Mouse (Mus musculus) limb, embryonic 15.5 days (tissue): ENCODE data around the gene Spata17. TPM values are rescaled to one million over a fixed set of nuclear protein-coding genes. Genes with fewer than 3 reads are reported as not detected.

ENCODE experiments used
- ATAC-seq: fragments of 200-750 bp; cut with Nextera tagmentation; 2 replicates; pipeline ENCODE4 v1.8.0; 2017; ENCODE audit warnings: low read depth, moderate TSS enrichment; ENCODE audit not compliant: insufficient number of reproducible peaks, low FRiP score, low TSS enrichment
- H3K27ac ChIP-seq: fragments of 300-500 bp; sonication (generic); 2 replicates; pipeline ENCODE4 v1.5.1; 2015; ENCODE audit warnings: moderate library complexity, mild to moderate bottlenecking, inconsistent platforms
- H3K27me3 ChIP-seq: fragments of 300-500 bp; sonication (generic); 2 replicates; pipeline ENCODE4 v1.6.1; 2015; ENCODE audit warnings: inconsistent platforms
- H3K36me3 ChIP-seq: fragments of 300-500 bp; sonication (generic); 2 replicates; pipeline ENCODE4 v1.6.1; 2015; ENCODE audit warnings: inconsistent platforms
- H3K4me1 ChIP-seq: fragments of 300-500 bp; sonication (generic); 2 replicates; pipeline ENCODE4 v1.6.1; 2015; ENCODE audit warnings: inconsistent platforms
- H3K4me2 ChIP-seq: fragments of 300-500 bp; sonication (generic); 2 replicates; pipeline ENCODE4 v1.6.1; 2015; ENCODE audit warnings: mild to moderate bottlenecking, inconsistent platforms
- H3K4me3 ChIP-seq: fragments of 300-500 bp; sonication (generic); 2 replicates; pipeline ENCODE4 v1.5.1; 2015; ENCODE audit warnings: mild to moderate bottlenecking, inconsistent platforms
- H3K9ac ChIP-seq: fragments of 300-500 bp; sonication (generic); 2 replicates; pipeline ENCODE4 v1.6.1; 2015; ENCODE audit warnings: inconsistent platforms
- H3K9me3 ChIP-seq: fragments of 300-500 bp; sonication (generic); 2 replicates; pipeline ENCODE4 v1.6.1; 2016; ENCODE audit warnings: inconsistent platforms
- WGBS: fragments of 180-500 bp; shearing (Covaris S2); methylation state at CpG from one replicate; pipeline ENCODE4 v1.1.7; 2015; 5-methylcytosine and 5-hydroxymethylcytosine counted together
- polyA plus RNA-seq: library from polyadenylated mRNA; unstranded; fragments of >200 nt; fragmentation: Nextera tagmentation; extraction: Ambion mirVana; gene quantifications from 2 replicates; pipeline ENCODE4 v1.2.1, GENCODE M21; 2015

Gene Spata17
- polyA plus RNA-seq, 1 experiment from 2014 or later, result 0.23 TPM

DNA sequence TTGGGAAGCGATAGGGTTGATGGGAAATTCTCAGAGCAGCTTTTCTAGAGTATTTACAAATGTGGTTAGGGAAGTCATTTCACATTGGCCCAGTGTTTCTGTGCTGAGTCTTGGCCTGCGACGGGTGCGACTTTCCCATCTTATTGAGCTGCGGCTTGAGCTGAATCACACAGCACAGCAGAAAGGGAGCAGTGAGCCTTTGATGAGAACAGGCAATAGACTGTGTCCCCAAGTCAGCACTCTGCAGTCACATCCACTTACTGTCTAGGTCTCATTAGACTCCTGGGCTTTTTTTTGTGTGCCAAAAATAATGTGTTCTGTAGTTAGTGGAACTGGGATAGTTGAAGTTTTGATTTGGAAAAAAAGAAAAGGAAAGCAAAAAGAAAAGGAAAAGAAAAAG lies 15.0 kb upstream of the Spata17 start:
- 92% methylated on average over 5 of the region's 5 CpGs for WGBS
- ATAC-seq, result no peak

DNA sequence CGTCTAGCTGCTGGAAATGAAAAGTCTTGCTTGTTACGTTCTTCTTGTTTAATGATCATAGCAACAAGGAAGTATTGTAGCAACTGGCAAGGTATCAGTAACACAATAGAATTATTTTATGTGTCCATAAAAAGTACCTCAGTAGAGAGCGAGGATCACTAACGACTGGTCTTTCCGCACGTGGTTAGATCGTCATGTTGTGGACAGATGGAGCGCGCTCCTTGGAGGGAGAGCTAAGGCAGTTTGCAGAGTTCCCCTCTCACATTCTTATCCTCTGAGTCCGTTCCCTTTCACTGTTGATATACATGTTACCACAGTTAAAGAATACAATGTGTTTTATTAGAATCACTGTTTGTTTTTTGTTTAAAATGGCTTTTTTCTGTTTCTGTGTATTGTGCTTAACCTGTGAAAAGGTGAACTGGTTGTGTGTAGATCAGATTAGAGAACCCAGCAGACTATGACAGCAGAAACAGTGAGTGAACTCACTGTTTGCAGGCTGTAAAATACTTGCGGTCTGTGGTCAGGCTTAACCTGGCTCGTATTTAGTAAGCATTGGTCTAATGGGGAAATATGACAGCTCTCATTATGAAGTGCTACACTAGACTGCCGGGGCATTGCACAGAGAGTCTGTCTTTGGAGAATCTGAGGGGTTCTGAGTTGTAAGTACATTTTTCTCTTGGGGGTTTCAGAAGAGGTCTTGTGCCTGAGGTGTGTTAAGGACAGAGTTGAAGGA lies 13.3 kb upstream of the Spata17 start:
- H3K9me3 ChIP-seq, result no peaks in the 10 kb centered on the region
- peaks cover 4% of the 10 kb centered on the region; the same call in 1 of the 2 replicates for H3K4me1 ChIP-seq
- WGBS, result 56% methylated on average over 13 of the region's 13 CpGs
- no peaks in the 10 kb centered on the region for H3K27me3 ChIP-seq
- no peak overlapping the region for H3K4me3 ChIP-seq
- H3K27ac ChIP-seq, result no peak overlapping the region
- no peak overlapping the region for H3K9ac ChIP-seq
- no peak overlapping the region for H3K4me2 ChIP-seq
- no peak for ATAC-seq
- H3K36me3 ChIP-seq, result peaks cover 33% of the 10 kb centered on the region

More for the DNA sequence above, 15.0 kb upstream of the Spata17 start:
- Histone ChIP-seq H3K9me3 (no peaks in the 10 kb centered on the region), H3K27me3 (no peaks in the 10 kb centered on the region), H3K4me2 (no peak overlapping the region), H3K4me3 (no peak overlapping the region), H3K27ac (no peak overlapping the region), H3K9ac (no peak overlapping the region), H3K4me1 (peaks cover 4% of the 10 kb centered on the region; the same call in 1 of the 2 replicates), H3K36me3 (peaks cover 35% of the 10 kb centered on the region)

DNA sequence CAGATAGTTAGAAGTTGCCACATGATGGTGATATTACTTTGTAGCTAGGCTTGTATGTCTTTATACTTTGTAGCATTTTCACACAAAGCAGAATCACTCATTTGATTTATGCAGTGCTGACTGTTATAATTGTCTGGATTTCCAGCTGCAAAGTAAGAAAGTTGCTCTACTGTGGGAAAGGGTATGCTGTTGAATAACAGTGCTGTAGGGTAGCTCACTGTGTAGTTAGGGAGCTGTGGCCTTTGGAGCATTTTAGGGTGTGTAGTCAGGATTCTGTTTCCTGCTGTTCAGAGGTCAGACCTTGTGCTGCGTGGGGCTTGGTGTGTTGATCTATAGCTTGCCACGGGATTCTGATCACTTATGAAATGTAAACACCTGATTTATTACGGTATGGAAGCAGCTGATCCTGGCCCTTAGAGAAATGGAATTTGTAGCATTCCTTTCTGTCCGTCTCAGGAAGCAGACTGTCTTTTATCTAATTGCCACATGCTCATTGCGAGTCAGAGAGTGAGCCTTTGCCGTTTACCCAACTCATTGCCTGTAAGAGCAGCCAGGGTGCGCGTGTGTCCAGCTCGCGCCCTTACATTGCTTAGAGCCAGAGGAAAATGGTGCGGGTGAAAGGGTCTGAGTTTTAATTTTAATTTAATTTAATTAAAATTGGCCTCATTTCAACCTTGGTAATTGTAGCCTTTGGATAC lies 11.2 kb upstream of the Spata17 start:
- no peak overlapping the region for H3K27ac ChIP-seq
- H3K9ac ChIP-seq, result no peak overlapping the region
- no peak overlapping the region for H3K4me3 ChIP-seq
- H3K27me3 ChIP-seq, result no peaks in the 10 kb centered on the region
- WGBS, result 63% methylated on average over 11 of the region's 11 CpGs
- no peak overlapping the region for H3K4me2 ChIP-seq
- H3K9me3 ChIP-seq, result no peaks in the 10 kb centered on the region
- H3K36me3 ChIP-seq, result peaks cover 24% of the 10 kb centered on the region
- peaks cover 4% of the 10 kb centered on the region; the same call in 1 of the 2 replicates for H3K4me1 ChIP-seq
- ATAC-seq, result no peak

DNA sequence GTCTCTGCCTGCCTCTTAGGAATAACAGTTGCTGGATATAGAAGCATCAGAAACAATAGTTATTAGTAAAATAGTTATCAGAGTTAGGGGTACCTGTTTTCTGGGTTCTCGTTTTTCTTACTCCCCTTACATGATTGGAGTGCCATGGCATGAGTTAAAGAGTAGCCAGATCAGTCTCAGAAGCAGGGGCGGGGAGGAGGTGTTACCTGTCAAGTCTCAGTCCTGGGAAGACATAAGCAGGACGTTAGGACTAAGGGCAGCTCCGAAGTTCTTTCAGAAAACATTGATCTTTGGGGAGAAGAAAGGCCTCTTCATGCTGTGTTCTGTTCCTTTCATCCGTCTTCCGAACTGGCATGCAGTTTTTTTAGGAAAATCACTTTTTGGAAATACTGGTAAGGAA lies 5.5 kb upstream of the Spata17 start:
- no peak for ATAC-seq
- Histone ChIP-seq H3K9ac (no peak overlapping the region), H3K27me3 (no peaks in the 10 kb centered on the region), H3K9me3 (no peaks in the 10 kb centered on the region), H3K4me1 (no peaks in the 10 kb centered on the region), H3K27ac (no peak overlapping the region), H3K4me3 (no peak overlapping the region), H3K4me2 (no peak overlapping the region), H3K36me3 (peaks cover 4% of the 10 kb centered on the region; the same call in 1 of the 2 replicates)
- 79% methylated on average over 6 of the region's 6 CpGs for WGBS

DNA sequence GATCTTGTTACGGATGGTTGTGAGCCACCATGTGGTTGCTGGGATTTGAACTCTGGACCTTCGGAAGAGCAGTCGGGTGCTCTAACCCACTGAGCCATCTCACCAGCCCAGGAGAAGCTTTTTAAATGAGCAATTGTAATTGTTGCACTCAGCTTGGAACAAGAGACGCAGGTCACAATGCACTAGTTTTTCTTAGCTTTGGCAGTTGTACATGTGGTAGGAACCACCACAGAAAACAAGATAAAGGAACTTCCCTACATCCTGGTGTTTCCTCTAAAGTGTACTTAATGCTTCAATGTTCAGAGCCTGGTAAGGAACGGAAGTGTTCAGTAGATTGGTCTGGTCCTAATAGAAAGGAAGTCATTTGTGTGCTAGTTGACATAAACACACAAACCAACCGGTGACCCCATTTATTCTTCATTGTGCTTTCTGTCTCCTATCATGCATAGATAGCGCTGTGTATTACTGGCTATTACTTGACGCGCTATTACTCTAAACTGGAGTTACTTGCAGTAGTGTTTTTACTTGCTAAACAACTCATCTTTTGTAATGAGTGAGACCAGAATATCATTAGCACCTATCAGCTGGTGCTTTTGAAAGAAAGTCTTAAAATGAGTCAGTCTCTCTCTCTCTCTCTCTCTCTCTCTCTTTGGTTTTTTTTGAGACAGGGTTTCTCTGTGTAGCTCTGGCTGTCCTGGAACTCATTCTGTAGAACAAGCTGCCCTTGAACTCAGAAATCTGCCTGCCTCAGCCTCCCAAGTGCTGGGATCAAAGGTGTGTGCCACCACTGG lies 1.6 kb upstream of the Spata17 start:
- no peak for ATAC-seq
- H3K4me1 ChIP-seq, result no peaks in the 10 kb centered on the region
- H3K27me3 ChIP-seq, result no peaks in the 10 kb centered on the region
- no peak overlapping the region for H3K9ac ChIP-seq
- no peak overlapping the region for H3K27ac ChIP-seq
- 93% methylated on average over 9 of the region's 9 CpGs for WGBS
- no peaks in the 10 kb centered on the region for H3K9me3 ChIP-seq
- H3K36me3 ChIP-seq, result no peaks in the 10 kb centered on the region
- no peak overlapping the region for H3K4me3 ChIP-seq
- H3K4me2 ChIP-seq, result no peak overlapping the region

DNA sequence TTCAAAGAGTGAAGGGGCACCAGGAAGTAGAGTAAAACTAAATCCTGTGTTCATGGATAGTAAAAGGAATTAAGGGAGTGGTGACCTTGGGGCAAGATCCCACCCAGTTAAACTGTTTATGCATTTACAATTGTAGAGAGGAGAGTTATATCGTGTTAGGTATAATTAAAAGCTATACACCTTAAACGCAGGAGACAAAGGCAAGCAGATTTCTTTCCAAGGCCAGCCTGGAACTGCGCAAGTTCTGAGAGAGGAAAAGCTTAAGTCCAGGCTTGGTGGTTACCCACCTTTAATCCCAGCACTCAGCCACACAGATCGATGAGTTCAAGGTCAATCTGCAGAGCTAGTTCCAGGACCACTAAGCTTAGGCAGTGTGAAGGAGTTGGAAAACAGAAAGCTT lies 4.5 kb downstream of the Spata17 start:
- no peak overlapping the region for H3K4me3 ChIP-seq
- no peaks in the 10 kb centered on the region for H3K36me3 ChIP-seq
- no peaks in the 10 kb centered on the region for H3K27me3 ChIP-seq
- no peaks in the 10 kb centered on the region for H3K4me1 ChIP-seq
- no peak for ATAC-seq
- no peak overlapping the region for H3K4me2 ChIP-seq
- H3K27ac ChIP-seq, result no peak overlapping the region
- no peak overlapping the region for H3K9ac ChIP-seq
- 73% methylated on average over 4 of the region's 4 CpGs for WGBS
- H3K9me3 ChIP-seq, result no peaks in the 10 kb centered on the region

DNA sequence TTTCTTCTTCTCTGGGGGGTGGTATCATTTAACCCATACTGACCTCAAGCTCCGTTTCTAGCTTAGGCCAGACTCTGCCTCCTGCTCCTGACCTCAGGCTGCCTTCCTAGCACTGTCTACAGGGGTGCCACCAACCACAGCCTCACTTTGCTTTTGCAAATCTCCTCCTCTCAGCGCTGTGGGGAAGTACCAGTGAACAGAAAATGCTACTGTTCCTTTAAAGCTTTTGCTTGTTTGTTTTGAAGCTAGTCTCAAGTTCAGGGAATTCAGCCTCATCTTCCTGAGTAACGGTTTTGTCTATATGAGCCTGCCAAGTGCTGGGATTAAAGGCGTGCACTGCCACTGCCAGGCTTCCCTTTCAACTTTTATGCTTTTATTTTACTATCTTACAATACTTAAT lies 5.8 kb downstream of the Spata17 start:
- 44% methylated on average over 4 of the region's 4 CpGs for WGBS
- ATAC-seq, result no peak
- Histone ChIP-seq H3K9ac (no peak overlapping the region), H3K4me3 (no peak overlapping the region), H3K9me3 (no peaks in the 10 kb centered on the region), H3K36me3 (no peaks in the 10 kb centered on the region), H3K4me1 (no peaks in the 10 kb centered on the region), H3K27ac (no peak overlapping the region), H3K27me3 (no peaks in the 10 kb centered on the region), H3K4me2 (no peak overlapping the region)

DNA sequence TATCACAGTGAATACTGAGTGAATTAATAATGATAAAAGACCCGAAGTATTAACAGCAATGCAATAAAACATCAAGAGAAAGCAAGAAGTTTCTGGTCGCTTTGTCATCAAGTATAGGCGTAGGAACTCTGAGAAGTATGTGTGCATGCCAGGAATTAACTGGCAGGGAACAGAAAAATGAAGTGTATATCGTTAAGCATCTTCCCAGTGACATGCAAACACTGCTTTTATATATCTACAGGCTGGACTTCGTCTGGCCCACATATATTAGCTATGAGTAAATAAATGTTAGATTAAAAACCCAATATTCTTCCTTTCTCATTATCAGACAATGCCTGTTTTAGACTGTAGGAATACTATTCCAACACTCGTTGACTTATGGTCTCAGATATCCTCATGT lies 9.8 kb downstream of the Spata17 start:
- H3K36me3 ChIP-seq, result no peaks in the 10 kb centered on the region
- no peak overlapping the region for H3K4me3 ChIP-seq
- H3K4me2 ChIP-seq, result no peak overlapping the region
- WGBS, result 58% methylated on average over 6 of the region's 6 CpGs
- H3K9ac ChIP-seq, result no peak overlapping the region
- H3K4me1 ChIP-seq, result no peaks in the 10 kb centered on the region
- no peak overlapping the region for H3K27ac ChIP-seq
- ATAC-seq, result no peak
- no peaks in the 10 kb centered on the region for H3K9me3 ChIP-seq
- H3K27me3 ChIP-seq, result no peaks in the 10 kb centered on the region

DNA sequence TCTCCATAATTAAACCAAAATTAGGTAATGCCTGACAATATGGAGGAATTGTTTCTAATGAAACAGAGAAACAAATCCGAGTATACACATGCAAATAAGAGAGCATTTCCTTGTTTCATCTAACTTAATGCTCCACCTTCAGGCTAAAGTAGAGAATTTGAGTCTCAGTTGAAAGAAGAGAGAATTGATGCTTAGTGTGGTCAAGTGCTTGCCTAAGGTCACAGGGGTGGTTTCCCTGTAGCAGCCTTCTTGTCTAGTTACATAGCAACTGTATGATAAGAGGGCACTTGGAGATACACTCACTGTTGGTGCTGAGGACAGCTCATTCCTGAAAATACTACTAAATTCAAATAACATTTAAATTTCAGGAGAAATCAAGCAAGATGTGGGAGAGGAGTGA lies 36.7 kb downstream of the Spata17 start:
- Histone ChIP-seq H3K4me1 (0 out of 2 replicates have a peak, but pooled peaks cover 2% of the 10 kb centered on the region), H3K4me3 (no peak overlapping the region), H3K36me3 (no peaks in the 10 kb centered on the region), H3K27me3 (no peaks in the 10 kb centered on the region), H3K9ac (no peak overlapping the region), H3K4me2 (no peak overlapping the region), H3K27ac (no peak overlapping the region), H3K9me3 (no peaks in the 10 kb centered on the region)
- ATAC-seq, result no peak
- 78% methylated on average over 1 of the region's 1 CpGs for WGBS

DNA sequence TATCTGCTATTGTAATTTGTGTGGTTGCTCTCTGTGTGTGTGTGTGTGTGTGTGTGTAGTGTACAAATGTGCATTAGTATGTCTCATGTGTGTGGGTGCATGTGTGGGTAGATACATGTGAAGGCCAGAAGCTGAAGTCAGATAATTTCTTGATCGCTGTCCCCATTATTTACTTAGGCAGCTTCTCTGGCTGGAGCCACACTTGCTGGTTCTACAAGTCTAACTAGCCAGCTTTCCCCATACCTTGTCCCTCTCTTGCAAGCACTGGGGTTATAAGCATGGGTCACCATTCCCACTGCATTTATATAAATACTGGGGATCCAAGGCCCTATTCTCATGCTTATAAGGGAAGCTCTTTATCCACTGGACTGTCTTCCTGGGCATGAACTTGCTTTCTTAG lies 39.3 kb downstream of the Spata17 start:
- no peaks in the 10 kb centered on the region for H3K9me3 ChIP-seq
- ATAC-seq, result no peak
- H3K9ac ChIP-seq, result no peak overlapping the region
- H3K27me3 ChIP-seq, result no peaks in the 10 kb centered on the region
- H3K27ac ChIP-seq, result no peak overlapping the region
- H3K4me1 ChIP-seq, result no peaks in the 10 kb centered on the region
- H3K4me2 ChIP-seq, result no peak overlapping the region
- WGBS, result 94% methylated on average over 1 of the region's 1 CpGs
- H3K4me3 ChIP-seq, result no peak overlapping the region
- H3K36me3 ChIP-seq, result no peaks in the 10 kb centered on the region

DNA sequence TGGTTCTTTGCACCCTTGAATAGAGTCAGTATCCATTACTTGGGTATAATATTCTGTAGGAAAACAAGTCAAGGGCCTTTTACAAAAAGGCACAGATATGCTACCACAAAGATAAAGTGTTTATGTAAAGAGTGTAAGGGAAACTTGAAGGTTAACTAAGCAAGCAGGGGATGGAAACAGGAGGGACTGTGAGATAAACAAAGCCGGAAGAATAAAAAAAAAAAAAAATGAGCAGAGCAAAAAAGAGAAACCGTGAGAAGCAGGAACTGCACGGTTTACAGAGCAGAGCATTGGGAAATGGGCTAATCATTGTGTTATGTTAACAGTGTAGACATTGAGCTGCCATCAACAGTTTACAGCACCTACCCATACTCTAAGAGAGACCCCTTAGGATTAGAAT lies 44.9 kb downstream of the Spata17 start:
- Histone ChIP-seq H3K4me3 (no peak overlapping the region), H3K9me3 (no peaks in the 10 kb centered on the region), H3K9ac (no peak overlapping the region), H3K4me2 (no peak overlapping the region), H3K27ac (no peak overlapping the region), H3K4me1 (no peaks in the 10 kb centered on the region), H3K27me3 (no peaks in the 10 kb centered on the region), H3K36me3 (no peaks in the 10 kb centered on the region)
- no peak for ATAC-seq
- 74% methylated on average over 3 of the region's 3 CpGs for WGBS

DNA sequence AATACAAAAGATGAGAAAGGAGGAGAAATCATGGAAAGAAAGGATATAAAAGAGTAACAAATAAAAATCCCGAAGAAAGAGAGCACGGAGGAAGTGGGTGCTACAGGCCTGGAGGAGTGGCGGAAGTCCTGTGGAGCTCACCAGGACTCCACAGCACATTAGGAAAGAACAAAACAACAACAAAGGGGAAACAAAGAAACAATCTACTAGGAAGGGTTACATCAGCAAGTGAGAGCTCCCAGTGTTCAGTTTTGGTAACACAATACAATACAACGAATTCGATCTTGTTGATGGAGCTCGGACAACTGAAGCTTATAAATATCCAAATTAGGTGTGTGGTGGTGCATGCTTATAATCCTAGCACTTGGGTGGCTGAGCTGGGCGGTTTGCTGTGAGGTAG lies 45.6 kb downstream of the Spata17 start:
- 78% methylated on average over 7 of the region's 7 CpGs for WGBS
- Histone ChIP-seq H3K4me2 (no peak overlapping the region), H3K27ac (no peak overlapping the region), H3K9me3 (no peaks in the 10 kb centered on the region), H3K4me1 (no peaks in the 10 kb centered on the region), H3K36me3 (no peaks in the 10 kb centered on the region), H3K9ac (no peak overlapping the region), H3K4me3 (no peak overlapping the region), H3K27me3 (no peaks in the 10 kb centered on the region)
- ATAC-seq, result no peak
